Mouse (Mus musculus) thymus, adult 2 months (tissue): ENCODE results near the gene Gnmt.

Experiments
- CTCF ChIP-seq: fragments of 200-500 bp; IDR thresholded peaks from 2 replicates; pipeline ENCODE4 v1.5.1; 2012; ENCODE audit warnings: mild to moderate bottlenecking, control low read depth, low read length, moderate library complexity, borderline replicate concordance; ENCODE audit not compliant: control insufficient read depth, poor library complexity, insufficient read depth; ENCODE audit errors: extremely low read depth
- POLR2A ChIP-seq: fragments of 200-500 bp; IDR thresholded peaks from 2 replicates; pipeline ENCODE4 v1.6.1; 2012; ENCODE audit warnings: mild to moderate bottlenecking, low read length, control low read depth, moderate library complexity; ENCODE audit not compliant: control insufficient read depth, poor library complexity, insufficient read depth; ENCODE audit errors: extremely low read depth

DNA sequence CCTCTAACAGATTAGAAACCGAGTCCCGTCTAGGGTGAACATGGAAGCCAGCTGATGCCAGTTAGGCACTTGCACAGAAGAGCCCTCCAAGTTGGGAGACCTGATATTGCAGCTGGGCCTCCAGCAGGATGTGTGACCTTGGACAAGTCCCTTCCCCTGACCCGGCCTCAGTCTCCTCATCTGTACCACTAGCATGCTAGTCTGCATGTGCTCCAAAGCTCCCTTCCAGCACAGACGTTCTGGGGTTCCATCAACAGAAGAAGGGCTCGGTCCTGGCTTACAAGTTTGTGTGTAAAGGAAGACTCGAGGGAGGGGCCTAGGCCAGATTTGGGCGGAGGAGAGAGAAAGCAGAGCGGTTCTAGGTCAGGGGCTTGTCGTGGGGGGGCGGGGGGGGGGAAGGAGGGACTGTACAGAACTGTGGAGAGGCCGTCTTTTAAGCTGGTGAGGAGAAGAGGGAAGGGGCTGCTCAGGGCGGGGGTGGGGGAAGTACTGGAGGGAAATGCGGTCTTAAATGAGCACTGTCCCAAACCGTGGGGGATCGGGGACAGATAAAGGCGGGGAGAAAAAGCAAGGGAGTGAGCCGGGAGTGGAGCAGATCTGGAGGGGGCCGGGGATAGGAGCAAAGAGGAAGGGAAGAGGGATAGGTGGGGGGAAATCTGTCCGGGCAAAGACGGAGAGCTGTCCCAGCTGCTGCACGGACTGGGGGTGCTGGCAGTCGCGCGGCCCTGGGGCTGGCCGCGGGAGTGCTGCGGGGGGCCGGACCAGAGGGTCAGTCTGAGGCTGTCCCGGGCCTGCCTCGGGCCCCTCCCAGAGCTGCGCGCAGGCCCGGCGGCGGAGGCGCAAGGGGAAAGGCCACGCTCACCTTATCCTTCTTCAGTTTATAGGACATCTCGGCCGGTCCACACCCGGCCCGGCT is 24.7 kb downstream of the Gnmt start:
- no peak for TF ChIP-seq POLR2A
- TF ChIP-seq CTCF: no peak
